Mouse (Mus musculus) heart, adult 18-20 months (tissue): ENCODE measurements at regions not wholly inside any gene's neighbourhood (a gene's known extent, or its start where the extent isn't known, plus 50 kb on each side); places are given as distances from the start of the nearest gene placed in this dataset.

Experiments used
- DNase-seq, 2 experiments: peaks; one replicate each; pipeline ENCODE4 v3.0.0; 2021 to 2022; ENCODE audit warnings: mixed read lengths in 1 of 2

- DNase-seq = no peak
These were observed 126.3 kb upstream of the Itgb1 start for GRCm38 (mm10) chr8:128559004-128559662.

DNA sequence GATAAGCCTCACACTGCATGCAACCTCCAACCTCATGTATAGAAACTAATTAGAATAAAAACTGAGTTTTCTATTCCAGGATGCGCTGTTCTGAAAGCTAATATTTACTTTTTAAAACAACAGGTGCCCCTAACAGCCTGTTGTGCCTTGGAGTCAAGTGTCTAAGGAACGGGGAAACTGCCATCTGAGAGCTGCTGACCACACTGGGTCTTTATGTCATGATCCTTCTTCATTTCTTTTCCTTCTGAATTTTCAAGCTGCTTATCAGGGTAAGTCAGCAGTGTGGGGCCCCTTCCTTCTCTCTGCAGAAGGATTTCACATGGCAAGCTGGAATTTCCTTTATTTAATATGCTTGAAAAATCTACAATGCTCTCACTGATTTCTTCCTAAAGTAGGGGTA lies 125.0 kb upstream of the Itgb1 start:
- DNase-seq = no peak

DNA sequence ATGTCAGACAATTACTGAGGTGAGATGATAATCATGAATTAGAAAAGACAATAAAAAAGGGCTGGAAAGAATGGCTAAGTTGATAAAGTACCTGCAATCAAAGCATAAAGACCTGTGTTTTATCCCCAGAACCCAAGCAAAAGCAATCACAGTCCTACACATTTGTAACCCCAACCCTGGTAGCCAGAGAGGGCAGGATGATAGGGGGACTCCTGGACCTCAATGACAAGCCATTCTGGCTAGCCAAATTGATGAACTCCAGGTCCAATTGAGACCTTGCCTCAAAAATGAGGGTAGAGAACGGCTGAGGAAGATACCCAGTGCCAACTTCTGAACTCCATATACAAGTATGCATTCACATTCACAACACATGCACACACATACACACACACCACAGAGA lies 124.4 kb upstream of the Itgb1 start:
- no peak for DNase-seq

GRCm38 (mm10) chr8:128562625-128563024 lies 122.8 kb upstream of the Itgb1 start:
- DNase-seq = peak; percentile 32 to 80

DNA sequence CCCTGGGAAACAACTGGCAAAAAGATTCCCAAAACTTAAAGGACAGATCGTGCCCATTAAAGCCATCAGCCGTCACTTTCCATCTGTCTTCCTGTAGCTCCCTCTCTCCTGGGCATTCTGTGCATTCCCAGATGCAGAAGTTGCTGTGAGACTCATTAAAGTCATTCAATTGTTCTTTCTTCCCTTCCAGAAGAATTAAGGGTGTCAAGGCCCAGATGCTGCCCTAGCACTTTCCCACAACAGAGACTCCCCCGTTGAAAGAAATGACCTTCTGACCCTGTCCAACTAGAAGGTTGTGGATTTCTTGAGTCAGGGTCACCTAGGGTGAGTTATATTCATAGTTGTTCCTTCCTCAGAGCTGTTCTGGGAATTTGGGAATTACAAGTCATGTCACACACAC lies 121.7 kb upstream of the Itgb1 start:
- DNase-seq = peak; percentile 15 to 34

- DNase-seq = no peak
These were observed 113.2 kb upstream of the Itgb1 start for GRCm38 (mm10) chr8:128572291-128572690.

DNA sequence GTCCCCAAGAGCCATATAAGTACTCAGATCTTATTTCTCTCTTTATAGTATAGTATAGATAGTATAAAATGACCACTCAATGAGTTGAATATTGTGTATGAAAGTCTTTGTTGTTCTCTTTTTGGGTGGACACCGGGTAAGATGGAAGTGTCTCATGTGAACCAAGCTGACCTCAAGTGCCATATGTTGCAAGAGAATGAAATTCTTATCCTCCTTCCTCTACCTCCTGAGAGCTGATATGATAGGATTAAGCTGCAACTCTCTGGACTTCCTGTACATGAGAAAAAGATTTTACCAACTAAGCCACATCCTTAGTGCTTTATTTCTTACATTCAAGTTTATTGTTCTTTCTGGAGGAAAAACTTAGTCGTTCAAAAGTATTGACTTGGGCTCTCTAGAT lies 91.3 kb upstream of the Itgb1 start:
- no peak for DNase-seq

GRCm38 (mm10) chr8:128594780-128595179 lies 90.7 kb upstream of the Itgb1 start:
- peak; percentile 10 to 18 for DNase-seq

GRCm38 (mm10) chr8:128605588-128605987 lies 79.9 kb upstream of the Itgb1 start:
- DNase-seq = no peak

- DNase-seq = no peak
These were observed 76.6 kb upstream of the Itgb1 start for GRCm38 (mm10) chr8:128608876-128609275.

DNA sequence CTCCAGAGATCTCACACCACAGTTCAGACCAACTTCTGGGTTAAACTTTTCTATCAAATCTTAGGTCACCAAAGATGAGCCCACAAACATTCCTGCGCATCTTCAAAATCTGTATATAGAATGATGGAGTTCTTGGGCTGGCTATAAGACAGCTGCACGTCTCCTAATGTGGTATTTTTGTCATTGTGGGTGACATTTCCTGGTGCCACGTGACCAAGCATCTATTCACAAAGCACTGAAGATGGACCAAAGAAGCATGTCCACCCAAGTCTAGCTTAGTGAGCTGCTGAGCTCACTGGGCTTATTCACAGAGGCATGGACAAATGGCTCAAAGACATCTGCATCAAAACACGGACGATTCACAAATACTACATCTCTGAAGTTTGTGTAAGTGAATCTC lies 72.8 kb upstream of the Itgb1 start:
- no peak for DNase-seq

DNA sequence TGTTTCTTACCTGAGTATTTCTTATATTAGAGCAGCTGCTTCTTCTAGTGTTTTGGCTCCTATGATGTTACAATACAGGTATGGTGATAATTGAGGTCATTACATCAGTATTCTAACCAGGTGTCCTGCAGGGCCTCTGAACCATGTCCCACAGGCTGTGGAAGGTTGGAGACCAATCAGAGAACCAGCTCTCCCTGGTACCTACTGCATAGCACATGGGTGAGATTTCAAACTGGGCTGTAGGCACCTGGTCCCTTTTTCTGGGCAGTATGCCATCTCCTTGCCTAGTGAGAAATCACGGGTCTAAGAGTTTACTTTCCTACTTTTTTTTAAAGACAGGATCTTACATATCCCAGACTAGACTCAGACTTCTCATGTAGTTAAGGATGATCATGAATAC lies 67.6 kb upstream of the Itgb1 start:
- DNase-seq = no peak

DNA sequence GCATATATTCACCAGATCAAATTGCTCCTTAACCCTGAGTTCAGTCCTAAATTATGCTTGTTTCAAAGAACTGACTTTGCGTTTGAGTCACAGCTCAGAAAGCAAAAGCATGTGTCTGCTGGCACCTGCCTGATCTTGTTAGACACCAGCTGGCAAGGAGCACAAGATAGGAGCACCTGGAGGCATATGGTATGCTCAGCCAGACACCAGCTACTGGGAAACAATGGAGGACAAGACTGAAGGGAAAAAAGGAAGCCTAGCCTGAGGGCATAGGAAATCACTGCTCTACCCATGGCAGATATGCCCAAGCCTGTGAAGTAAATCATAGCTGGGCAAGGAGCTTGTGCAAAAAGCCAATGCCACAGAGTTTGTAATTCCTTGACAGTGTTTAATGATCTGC lies 66.4 kb upstream of the Itgb1 start:
- no peak for DNase-seq
